ENCODE assay signal across 8 mouse cellular contexts in the genomic region with DNA sequence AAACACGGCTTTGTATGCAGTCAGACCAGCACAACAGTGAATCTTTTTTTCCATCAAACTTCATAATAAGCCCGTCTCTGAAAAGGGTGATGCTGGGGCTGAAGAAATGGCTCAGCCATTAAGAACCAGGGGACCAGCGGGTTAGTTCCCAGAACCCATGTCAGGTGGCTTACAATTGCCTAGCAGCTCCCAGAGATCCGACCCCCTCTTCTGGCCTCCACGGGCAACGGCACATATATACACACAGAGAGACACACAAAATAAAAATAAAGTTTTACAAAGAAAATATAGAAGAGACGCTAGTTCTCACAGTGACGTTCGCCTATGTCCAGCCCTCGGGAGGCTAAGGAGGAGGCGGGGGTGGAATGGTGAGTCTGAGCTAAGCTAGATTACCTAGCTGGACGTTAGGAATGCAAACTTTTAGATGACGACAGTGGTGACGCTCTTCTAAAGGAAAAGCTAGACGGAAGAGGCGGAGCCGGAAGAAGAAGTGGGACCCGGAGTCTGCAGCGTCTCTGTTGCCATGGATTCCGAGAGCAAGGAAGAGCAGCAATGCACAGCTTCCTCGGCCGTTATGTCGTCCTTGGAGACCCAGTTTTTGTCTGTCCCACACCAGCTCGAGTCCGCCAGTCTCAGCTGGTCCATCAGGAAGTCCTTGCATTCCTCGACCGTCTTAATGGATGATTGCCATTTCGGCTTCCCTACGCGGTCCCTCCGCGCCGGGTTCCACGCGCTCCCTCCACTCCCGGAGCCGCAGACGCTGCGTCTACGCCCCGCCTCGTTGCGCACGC. TPM values are rescaled to one million over a fixed set of nuclear protein-coding genes. Genes with fewer than 3 reads are reported as not detected.
DNase-seq lines count a peak whose midpoint lies in the region; ATAC-seq lines count a peak whose summit lies in the region.

Gene Dlec1, plus strand, starts transcription at position 487 of the 791 bp plus-strand sequence.

- ATAC-seq in embryonic facial prominence, embryonic 13.5 days (ENCODE audit: insufficient number of reproducible peaks, insufficient read depth, low FRiP score, low TSS enrichment, low read depth): no peak; the same call in 1 of the 2 replicates
- ATAC-seq in heart, embryonic 11.5 days (replicated peaks; ENCODE audit: insufficient number of reproducible peaks, low FRiP score, low TSS enrichment): 0 out of 2 replicates have a peak, but pooled peaks have one; percentile 37
- peak; percentile 88 for ATAC-seq in kidney, embryonic 14.5 days (ENCODE audit: low FRiP score, low TSS enrichment)
- peak; percentile 92 for ATAC-seq in limb, embryonic 13.5 days (ENCODE audit: low FRiP score, low read depth)
- peak; percentile 81 for ATAC-seq in midbrain, embryonic 14.5 days (ENCODE audit: low FRiP score, low TSS enrichment)

- H3K4me3 ChIP-seq in embryonic facial prominence, embryonic 13.5 days: peak within 1 kb of the TSS; percentile 51
- H3K4me3 ChIP-seq in heart, embryonic 11.5 days (ENCODE audit: low read depth, low read length): peak within 1 kb of the TSS; percentile 46
- H3K4me3 ChIP-seq in kidney, embryonic 14.5 days (ENCODE audit: low read length): peak within 1 kb of the TSS; percentile 71
- peak within 1 kb of the TSS; percentile 54 for H3K4me3 ChIP-seq in limb, embryonic 13.5 days
- peak within 1 kb of the TSS; percentile 64 for H3K4me3 ChIP-seq in midbrain, embryonic 14.5 days (replicated peaks; ENCODE audit: low read depth, low read length)

- H3K27me3 ChIP-seq in embryonic facial prominence, embryonic 13.5 days: peaks cover 14% of the 10 kb centered on the region
- peaks cover 11% of the 10 kb centered on the region for H3K27me3 ChIP-seq in heart, embryonic 11.5 days (ENCODE audit: control insufficient read depth, insufficient read depth, low read length)
- H3K27me3 ChIP-seq in kidney, embryonic 14.5 days (ENCODE audit: control insufficient read depth, insufficient read depth, low read length): no peaks in the 10 kb centered on the region
- peaks cover 12% of the 10 kb centered on the region for H3K27me3 ChIP-seq in limb, embryonic 13.5 days
- 0 out of 2 replicates have a peak, but pooled peaks cover 4% of the 10 kb centered on the region for H3K27me3 ChIP-seq in midbrain, embryonic 14.5 days (ENCODE audit: control insufficient read depth, insufficient read depth, low read length)
- H3K27me3 ChIP-seq in splenic B cell, adult 2 months (ENCODE audit: control insufficient read depth, insufficient read depth, low read length, poor library complexity, severe bottlenecking): no peaks in the 10 kb centered on the region

- H3K9ac ChIP-seq in embryonic facial prominence, embryonic 13.5 days: peak within 1 kb of the TSS; percentile 67
- H3K9ac ChIP-seq in heart, embryonic 11.5 days (ENCODE audit: low read depth, low read length): peak within 1 kb of the TSS; percentile 53
- peak within 1 kb of the TSS; percentile 50 for H3K9ac ChIP-seq in kidney, embryonic 14.5 days (ENCODE audit: low read depth, low read length)
- H3K9ac ChIP-seq in limb, embryonic 13.5 days: peak within 1 kb of the TSS; percentile 71
- H3K9ac ChIP-seq in midbrain, embryonic 14.5 days (replicated peaks; ENCODE audit: low read length): peak within 1 kb of the TSS; percentile 45

- H3K27ac ChIP-seq in embryonic facial prominence, embryonic 13.5 days: 0 out of 2 replicates have a peak within 1 kb of the TSS, but pooled peaks have one; percentile 28
- no peak within 1 kb of the TSS for H3K27ac ChIP-seq in heart, embryonic 11.5 days (ENCODE audit: low read depth, low read length)
- no peak within 1 kb of the TSS for H3K27ac ChIP-seq in kidney, embryonic 14.5 days (ENCODE audit: low read depth, low read length)
- H3K27ac ChIP-seq in limb, embryonic 13.5 days: no peak within 1 kb of the TSS
- no peak within 1 kb of the TSS for H3K27ac ChIP-seq in midbrain, embryonic 14.5 days (replicated peaks; ENCODE audit: low read depth, low read length)

- H3K36me3 ChIP-seq in embryonic facial prominence, embryonic 13.5 days: no peaks in the 10 kb centered on the region
- no peaks in the 10 kb centered on the region for H3K36me3 ChIP-seq in heart, embryonic 11.5 days (ENCODE audit: control insufficient read depth, insufficient read depth, low read length)
- no peaks in the 10 kb centered on the region for H3K36me3 ChIP-seq in kidney, embryonic 14.5 days (ENCODE audit: control insufficient read depth, insufficient read depth, low read length)
- H3K36me3 ChIP-seq in limb, embryonic 13.5 days: no peaks in the 10 kb centered on the region
- no peaks in the 10 kb centered on the region for H3K36me3 ChIP-seq in midbrain, embryonic 14.5 days (ENCODE audit: control insufficient read depth, insufficient read depth, low read length)
- no peaks in the 10 kb centered on the region for H3K36me3 ChIP-seq in splenic B cell, adult 2 months (ENCODE audit: control insufficient read depth, insufficient read depth, low read length, poor library complexity, severe bottlenecking)

- peak; percentile 57 to 65 for DNase-seq in urinary bladder, adult 18-20 months (ENCODE audit: low spot score in 2 of 2)
- DNase-seq in urinary bladder, adult 2 months (ENCODE audit: low spot score): no peak
- peak; percentile 92 for DNase-seq in midbrain, embryonic 14.5 days
- peak; percentile 75 for DNase-seq in splenic B cell, adult 2 months (ENCODE audit: low read depth, low spot score)

- peak within 1 kb of the TSS; percentile 86 for H3K4me2 ChIP-seq in embryonic facial prominence, embryonic 13.5 days
- H3K4me2 ChIP-seq in heart, embryonic 11.5 days: peak within 1 kb of the TSS; percentile 88
- H3K4me2 ChIP-seq in kidney, embryonic 14.5 days (replicated peaks; ENCODE audit: low read depth, low read length): peak within 1 kb of the TSS; percentile 89
- peak within 1 kb of the TSS; percentile 83 for H3K4me2 ChIP-seq in limb, embryonic 13.5 days (replicated peaks)
- H3K4me2 ChIP-seq in midbrain, embryonic 14.5 days (ENCODE audit: low read length): peak within 1 kb of the TSS; percentile 70

- H3K9me3 ChIP-seq in embryonic facial prominence, embryonic 13.5 days: no peaks in the 10 kb centered on the region
- H3K9me3 ChIP-seq in heart, embryonic 11.5 days (replicated peaks; ENCODE audit: control insufficient read depth, low read length): no peaks in the 10 kb centered on the region
- no peaks in the 10 kb centered on the region for H3K9me3 ChIP-seq in kidney, embryonic 14.5 days (ENCODE audit: control insufficient read depth, low read length)
- H3K9me3 ChIP-seq in limb, embryonic 13.5 days: no peaks in the 10 kb centered on the region
- H3K9me3 ChIP-seq in midbrain, embryonic 14.5 days (ENCODE audit: control insufficient read depth, low read length): no peaks in the 10 kb centered on the region

- 3% methylated on average over 44 of the region's 44 CpGs for WGBS in embryonic facial prominence, embryonic 13.5 days
- 4% methylated on average over 44 of the region's 44 CpGs for WGBS in heart, embryonic 11.5 days (ENCODE audit: insufficient replicate concordance)
- WGBS in kidney, embryonic 14.5 days: 3% methylated on average over 44 of the region's 44 CpGs
- 3% methylated on average over 44 of the region's 44 CpGs for WGBS in limb, embryonic 13.5 days
- 3% methylated on average over 44 of the region's 44 CpGs for WGBS in midbrain, embryonic 14.5 days

- peaks cover 19% of the 10 kb centered on the region for H3K4me1 ChIP-seq in embryonic facial prominence, embryonic 13.5 days
- H3K4me1 ChIP-seq in heart, embryonic 11.5 days (ENCODE audit: control insufficient read depth, insufficient read depth, low read length): peaks cover 3% of the 10 kb centered on the region; the same call in 1 of the 2 replicates
- H3K4me1 ChIP-seq in kidney, embryonic 14.5 days (ENCODE audit: control insufficient read depth, insufficient read depth, low read length): peaks cover 8% of the 10 kb centered on the region; the same call in 1 of the 2 replicates
- H3K4me1 ChIP-seq in limb, embryonic 13.5 days: peaks cover 12% of the 10 kb centered on the region
- 0 out of 2 replicates have a peak, but pooled peaks cover 6% of the 10 kb centered on the region for H3K4me1 ChIP-seq in midbrain, embryonic 14.5 days (ENCODE audit: control insufficient read depth, insufficient read depth, low read length)

RNA-seq across cellular contexts. Expression of gene Dlec1, which starts in this region (rescaled TPM):
- polyA plus RNA-seq in urinary bladder, adult 2 months (2012; rRNA removed): 3.2 and 4.2 TPM in 2 replicates
- 1.1 and 1.4 TPM in 2 replicates for polyA plus RNA-seq in embryonic facial prominence, embryonic 13.5 days (2015; fragmentation: Nextera tagmentation; extraction: Ambion mirVana)
- polyA plus RNA-seq in heart, embryonic 11.5 days (2014; fragmentation: Nextera tagmentation; extraction: Ambion mirVana): 0.31 and 0.56 TPM in 2 replicates
- 2.4 and 3.2 TPM in 2 replicates for polyA plus RNA-seq in kidney, embryonic 14.5 days (2014; fragmentation: Nextera tagmentation; extraction: Ambion mirVana)
- 0.98 and 1.6 TPM in 2 replicates for polyA plus RNA-seq in limb, embryonic 13.5 days (2015; fragmentation: Nextera tagmentation; extraction: Ambion mirVana)
- polyA plus RNA-seq in midbrain, embryonic 14.5 days (2014; fragmentation: Nextera tagmentation; extraction: Ambion mirVana): 0.27 and 1.2 TPM in 2 replicates

Comparison
In these comparisons a context has a peak if more than half of its experiments do, and no peak if none do; other contexts are left out.
1. Peak in ATAC-seq, H3K4me3 ChIP-seq, H3K9ac ChIP-seq and H3K4me2 ChIP-seq in heart, embryonic 11.5 days; RNA of the gene not detected or under 1 TPM.